Mouse (Mus musculus) lung, postnatal 25 days (tissue): ENCODE data around the gene Tub.

Source experiments
- DNase-seq: peaks from one replicate; pipeline ENCODE4 v3.0.0; 2022; ENCODE audit warnings: low spot score

The Tub gene

DNA sequence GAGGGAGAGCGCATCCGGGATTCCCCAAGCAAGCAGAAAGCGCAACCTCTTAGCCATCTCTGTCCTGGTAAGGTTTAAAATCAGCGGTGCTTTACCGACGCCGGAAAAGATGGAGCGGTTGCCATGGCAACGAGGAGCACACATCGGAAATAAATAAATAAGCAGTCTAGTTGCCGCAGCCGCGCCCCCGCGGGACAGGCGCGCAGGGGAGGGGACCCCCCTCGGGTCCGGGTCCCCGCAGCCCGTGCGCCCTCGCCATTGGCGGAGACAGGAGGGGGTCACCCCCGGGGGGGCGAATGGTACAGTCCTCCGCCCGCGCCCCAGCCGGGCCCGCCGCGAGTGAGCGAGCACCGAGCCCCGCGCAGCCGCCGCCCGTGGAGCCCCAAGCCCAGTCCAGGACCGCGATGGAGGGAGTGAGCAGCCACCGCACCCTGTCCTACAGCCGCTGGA lies at the start of gene Tub:
Tub (plus strand) TSS at position 27 of the 450 bp plus-strand sequence.
- peak; percentile 16 for DNase-seq

DNA sequence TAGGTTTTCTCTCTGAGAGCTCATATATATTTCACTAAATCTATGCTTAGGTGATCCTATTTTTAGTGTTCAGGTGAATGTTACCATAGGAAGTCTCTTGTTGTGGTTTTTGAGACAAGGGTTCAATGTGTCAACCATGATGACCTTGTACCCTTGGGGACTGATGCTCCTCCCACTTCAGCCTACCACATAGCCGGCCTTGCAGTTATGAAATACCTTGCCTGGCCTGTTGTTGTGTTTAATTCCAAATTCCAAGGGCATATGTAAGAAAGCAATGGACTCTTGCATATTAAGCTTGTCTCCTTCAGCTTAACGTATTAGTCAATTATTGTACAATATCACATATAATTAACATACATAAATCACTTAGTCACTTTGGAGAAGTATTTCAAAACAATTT lies 46.2 kb upstream of the Tub start:
- no peak for DNase-seq

DNA sequence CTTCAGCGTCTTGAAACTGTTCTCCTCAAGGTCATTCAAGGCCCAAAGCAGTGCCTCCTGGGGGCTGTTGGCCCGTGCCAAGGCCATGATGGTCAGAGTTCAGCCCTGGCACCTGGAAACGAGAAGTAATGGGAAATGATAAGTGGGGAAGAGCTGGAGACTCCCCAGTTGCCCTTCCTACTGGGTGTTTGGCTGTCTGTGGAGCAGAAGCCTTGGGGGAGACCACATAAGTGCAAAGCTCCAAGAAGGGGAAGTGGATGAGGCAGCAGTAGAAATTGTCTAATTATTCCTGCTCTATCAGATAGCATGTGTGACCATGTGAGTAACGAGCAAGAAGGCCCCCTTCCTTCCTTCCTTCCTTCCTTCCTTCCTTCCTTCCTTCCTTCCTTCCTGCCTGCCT lies 23.1 kb upstream of the Tub start:
- no peak for DNase-seq

DNA sequence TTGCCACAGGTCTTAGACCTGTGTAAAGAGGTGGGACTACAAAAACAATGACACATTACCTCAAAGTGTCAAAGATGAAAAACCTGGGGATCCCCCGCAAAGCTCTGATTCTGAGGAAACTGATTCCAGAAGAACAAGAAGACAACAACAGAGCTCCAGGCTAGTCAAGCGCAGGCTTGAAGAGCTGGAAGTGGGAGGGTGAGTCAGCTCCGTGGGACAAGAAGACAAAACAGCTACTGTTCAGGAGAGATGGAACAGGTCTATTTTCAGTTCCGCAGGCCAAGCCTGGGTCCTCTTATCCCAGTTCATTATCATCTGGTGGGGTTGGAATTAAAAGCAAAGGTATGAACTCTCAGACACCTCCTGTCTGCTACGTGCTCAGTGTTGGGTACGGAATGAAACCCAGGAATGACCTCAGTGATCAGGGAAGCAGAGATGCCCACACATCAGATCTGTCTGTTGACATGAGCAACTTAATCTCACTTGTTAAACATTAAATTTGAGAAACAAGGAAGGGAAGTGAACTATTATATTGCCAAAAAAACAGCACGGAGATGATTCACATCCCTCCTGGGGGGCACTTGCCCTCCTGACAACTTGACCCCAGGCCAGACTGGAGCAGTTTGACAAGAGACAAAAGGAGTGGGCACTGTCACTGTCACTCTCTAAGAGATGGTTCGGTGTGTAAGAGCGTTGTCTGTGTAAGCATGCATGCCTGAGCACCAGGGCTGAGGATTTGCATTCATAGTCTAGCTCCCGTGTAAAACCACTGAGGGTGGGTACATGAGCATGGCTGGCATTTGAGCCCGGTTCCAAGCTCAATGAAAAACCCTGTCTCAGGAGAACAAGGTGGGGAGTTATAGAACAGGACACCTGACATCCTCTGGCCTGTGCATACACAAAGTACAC lies 21.6 kb upstream of the Tub start:
- DNase-seq, result no peak

DNA sequence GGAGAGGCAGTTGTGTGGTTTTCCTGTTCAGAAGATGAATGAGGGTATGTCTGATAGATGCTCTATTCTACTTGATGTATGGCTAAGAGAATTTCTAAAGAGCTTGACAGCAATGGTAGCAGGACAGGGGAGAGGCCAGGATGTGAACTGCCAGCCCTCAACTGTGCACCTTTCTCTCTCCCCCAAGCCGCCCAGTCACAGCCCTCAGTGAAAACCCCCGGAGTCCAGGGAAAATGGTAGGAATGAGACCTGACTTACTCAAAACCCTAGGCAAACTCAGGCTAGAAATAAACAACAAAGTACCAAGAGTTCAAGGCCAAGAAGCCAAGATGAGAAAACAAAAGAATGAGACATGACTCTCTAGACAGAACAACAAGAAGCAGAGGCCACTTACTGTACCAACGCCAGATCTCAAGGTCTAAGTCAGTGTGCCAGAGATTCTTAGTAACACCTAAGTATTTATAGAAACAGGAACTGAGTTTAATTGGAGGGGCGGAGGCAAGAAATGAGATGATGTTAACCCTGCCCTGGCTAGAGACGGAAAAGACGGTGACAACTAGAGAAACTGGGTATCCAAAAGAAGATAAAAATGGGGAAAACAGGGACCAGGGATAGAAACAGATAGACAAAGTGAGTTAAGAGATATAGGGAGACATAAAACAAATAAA lies 20.3 kb upstream of the Tub start, which contains the start of gene Nlrp10:
Nlrp10 (minus strand) TSS at position 453 of the 668 bp plus-strand sequence.
- no peak for DNase-seq

DNA sequence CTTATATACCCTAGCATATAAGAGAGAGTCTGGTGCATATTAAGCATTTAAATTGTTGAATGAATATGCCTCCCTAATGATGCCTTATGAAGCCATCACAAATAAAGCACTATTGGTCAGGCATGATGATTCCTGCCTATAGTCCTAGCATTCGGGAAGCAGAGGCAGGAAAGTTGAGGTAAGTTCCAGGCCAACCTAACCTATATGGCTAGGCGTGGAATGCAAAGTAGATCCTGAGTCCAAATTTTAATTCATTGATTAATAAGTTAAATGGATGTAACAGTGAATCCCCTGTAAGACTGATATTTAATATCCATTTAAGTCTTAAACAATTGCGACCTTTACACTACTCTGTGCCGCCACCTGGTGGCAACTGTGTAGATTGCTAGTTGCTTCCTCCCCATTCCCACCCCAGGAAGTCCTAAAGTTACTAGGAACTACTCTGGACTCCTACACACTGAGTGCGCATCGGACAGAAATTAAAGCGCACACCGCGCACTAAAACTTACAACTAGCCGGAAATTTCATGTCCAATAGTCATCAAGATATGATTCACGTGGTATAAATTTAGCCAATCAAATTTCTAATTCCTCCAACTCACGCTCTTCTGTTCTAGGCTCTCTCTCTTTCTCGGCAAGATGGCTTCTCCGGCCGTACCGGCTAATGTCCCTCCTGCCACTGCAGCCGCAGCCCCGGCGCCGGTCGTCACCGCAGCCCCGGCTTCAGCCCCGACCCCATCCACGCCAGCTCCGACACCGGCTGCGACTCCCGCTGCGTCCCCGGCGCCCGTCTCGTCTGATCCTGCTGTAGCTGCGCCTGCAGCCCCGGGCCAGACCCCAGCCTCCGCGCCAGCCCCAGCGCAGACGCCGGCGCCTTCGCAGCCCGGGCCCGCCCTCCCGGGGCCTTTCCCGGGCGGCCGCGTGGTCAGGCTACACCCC lies 16.1 kb upstream of the Tub start, which contains the start of gene Eif3f:
Eif3f (plus strand) TSS at position 624 of the 938 bp plus-strand sequence.
- DNase-seq, result peak; percentile 97

DNA sequence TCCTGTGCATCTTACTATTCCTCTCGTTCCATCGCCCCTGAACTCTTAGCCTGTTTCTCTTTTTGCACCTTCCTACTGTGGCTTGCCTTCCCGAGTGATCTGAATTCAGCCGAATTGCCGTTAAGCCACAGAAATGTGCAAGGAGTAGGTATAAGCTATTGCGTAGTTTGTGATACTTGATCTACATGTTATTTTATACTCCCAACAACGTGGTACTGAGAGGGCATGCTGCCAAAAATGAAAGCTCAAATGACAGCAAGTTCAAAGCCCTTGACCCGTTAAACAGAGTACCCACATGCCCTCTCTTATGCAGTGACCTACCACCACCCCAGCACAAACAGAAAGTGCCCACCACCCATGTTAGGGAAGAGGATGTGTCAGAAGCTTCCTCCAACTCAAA lies 15.3 kb upstream of the Tub start:
- no peak for DNase-seq

DNA sequence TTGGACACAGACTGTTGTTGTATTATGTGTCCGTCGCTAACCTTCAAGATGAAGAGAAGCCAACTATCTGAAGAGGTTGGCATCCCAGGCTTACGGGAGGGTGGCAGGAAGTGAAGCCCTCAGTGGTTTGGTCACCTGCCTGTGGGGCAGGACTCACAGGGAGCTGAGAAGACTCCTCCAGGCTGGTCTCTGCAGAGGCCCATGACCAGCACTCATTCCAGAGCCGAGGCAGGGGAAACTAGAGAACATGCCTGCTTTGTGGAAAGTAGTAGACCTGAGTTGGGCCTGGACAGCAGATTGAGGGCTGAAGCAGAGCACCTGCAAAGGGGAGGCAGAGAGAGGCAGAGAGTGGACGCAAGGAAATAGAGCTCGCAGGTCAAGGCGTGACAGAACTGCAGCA lies 14.7 kb upstream of the Tub start:
- DNase-seq, result no peak

DNA sequence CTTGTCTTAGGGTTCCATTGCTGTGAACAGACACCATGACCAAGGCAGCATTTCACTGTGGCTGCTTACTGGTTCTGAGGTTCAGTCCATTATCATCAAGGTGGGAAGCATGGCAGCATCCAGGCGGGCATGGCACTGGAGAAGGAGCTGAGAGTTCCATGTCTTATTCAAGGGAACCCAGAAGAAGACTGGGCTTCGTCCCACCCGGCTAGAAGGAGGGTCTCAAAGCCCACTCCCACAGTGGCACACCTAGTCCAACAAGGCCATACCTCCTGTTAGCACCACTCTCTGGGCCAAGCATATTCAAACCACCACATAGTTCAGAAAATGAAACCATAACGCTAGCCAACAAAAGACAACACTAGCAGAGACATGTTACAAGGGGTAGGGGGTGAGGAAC lies 13.5 kb upstream of the Tub start:
- DNase-seq, result no peak

DNA sequence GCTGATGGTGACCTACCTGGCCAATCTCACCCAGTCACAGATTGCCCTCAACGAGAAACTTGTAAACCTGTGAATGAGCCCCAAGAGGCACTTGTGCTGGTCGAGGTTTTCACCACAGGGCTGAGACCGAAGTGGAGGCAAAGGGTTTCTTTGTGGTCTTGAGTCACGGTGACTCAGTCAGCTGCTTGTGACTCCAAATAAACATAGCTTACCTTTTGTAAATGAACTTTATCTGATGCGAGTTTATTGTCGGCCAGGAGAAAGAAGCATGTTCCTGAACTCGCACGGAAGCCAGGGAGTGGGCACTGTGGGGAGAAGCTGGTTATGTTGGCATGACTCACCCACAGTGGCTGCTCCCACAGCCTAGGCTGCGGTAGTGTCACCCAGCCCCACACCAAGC lies 8.7 kb upstream of the Tub start:
- DNase-seq, result no peak

DNA sequence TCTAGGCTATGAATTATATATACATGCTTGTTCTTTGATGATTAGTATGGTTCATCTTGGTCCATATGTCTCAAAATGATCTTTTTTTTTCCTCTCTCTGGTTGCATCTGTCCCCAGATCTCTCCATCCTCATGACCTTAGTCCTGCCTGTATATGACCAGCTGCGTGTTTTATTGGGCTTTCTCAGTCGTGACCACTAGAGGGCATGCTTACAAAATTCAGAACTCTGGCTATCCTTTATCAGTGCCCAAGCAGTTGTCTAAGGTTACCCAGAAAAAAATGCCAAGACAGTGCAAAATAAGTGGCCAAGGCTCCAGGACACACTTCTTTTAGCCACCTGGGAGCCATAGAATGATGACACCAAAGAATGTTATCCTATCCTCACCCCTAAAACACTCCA lies 6.1 kb upstream of the Tub start:
- peak; percentile 36 for DNase-seq

DNA sequence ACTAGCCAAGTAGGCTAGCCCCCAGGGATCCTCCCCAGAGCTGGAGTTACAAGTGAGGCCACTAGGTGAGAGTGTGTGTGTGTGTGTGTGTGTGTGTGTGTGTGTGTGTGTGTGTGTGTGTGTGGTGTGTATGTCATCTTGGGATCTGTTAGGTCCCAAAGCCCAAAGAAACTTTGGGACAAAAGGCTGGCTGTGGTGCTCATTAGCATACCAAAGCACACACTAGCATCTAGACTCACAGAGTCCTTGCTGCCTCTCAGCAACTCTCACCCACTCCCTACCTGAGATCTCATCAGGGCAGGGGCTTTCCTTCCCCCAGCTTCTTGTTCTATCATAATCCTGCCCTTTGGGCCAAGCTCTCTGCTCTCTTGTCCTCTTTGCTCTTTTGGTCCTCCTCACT lies 1.5 kb upstream of the Tub start:
- no peak for DNase-seq

DNA sequence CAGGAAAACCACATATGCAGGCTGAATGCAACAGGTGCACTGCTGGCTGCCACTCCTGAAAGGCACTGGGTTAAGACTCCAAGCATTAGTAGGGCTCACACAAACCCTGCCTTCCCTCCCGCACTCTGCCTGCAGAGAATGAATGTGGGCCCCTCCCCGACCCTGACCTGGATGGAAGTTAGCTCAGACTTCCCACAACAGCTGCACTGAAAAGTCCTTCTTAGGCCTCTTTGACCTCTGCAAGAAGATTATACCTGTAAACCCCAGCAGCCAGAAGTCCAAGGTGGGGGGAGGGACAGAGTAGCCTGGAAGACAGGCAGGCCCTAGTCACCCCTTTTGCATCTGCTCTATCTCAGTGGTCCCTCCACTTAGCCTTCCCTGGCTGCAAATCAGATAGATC lies 837 bp upstream of the Tub start:
- no peak for DNase-seq

DNA sequence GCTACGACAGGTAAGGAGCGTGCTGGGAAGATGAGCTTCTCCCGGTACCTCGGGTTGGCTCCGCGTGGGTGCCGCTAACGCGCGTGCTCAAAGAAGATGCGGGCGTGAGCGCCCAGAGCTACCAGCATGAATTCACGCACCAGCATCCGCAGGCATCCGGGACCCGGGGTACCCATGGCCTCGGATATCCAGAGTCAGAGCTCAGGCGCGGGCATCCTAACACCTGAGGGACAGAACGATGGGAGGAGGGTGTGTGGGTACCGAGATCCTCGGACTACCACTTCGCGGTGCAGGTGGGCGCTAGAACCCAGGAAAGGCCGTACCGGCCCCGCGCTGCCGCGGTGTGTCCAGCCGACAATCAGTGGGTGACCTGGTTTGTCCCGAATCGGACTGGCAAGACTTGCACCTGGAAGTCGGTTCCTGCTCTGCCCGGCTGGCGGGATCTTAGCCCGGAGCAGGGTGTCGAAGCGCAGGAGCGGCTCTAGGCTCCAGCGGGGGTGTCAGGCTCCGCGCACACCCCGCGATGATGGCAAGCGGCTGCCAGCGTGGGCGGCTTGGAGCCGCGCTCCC lies 709 bp downstream of the Tub start:
- no peak for DNase-seq

DNA sequence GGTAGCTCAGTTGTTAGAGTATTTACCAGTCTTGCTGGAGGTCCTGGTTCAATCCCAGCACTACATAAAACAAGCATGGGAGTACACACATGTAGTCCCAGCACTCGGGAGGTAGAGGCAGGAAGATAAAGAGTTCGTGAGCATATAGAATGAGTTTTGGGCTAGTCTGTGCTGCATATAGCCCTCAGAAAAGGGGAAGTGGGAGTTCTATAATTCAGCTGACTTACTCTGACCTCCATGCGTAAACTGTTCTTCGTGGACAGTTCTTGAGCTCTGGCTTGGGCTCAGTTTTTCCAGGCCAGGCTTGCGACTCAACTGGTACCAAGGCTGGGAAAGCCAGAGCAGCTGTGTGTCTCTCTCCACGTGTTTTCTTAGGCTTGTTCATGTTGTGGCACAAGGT lies 2.7 kb downstream of the Tub start:
- no peak for DNase-seq

DNA sequence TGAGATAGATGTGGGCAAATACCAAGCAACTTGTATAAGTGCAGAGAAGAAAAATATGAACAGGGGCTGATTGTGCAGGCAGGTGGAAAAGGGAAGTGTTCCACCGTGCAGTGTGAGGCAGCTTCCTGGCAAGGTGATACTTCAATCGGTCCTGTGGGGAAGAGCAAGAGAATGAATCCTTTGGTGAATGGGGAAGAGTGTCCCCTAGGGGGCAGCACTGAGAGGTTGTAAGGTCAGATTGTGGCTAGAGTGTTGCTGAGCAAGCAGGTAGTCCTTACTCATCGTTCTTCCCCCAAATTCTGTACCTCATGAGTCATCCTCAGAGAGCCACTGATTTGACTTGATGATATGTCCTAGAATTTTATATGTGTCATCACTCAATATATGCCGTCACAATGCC lies 4.0 kb downstream of the Tub start:
- no peak for DNase-seq

DNA sequence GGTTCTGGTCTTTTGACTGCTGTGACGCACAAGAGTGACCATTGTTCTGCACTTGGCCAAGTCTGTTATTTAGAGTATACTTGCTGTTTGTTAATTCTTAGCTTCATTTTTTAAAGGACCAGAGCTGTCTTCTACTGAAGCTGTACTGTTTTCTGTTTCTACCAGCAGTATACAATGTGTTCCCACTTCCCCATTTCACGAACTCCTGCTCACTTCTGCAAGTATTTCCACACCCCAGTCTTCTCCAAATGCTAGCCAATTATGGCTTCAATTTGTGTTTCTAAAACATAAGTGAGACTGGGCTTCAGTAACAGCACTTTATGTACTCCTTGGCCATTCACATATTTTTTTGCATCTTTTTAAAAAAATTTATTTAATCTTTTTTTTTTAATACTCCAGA lies 7.6 kb downstream of the Tub start:
- DNase-seq, result no peak

DNA sequence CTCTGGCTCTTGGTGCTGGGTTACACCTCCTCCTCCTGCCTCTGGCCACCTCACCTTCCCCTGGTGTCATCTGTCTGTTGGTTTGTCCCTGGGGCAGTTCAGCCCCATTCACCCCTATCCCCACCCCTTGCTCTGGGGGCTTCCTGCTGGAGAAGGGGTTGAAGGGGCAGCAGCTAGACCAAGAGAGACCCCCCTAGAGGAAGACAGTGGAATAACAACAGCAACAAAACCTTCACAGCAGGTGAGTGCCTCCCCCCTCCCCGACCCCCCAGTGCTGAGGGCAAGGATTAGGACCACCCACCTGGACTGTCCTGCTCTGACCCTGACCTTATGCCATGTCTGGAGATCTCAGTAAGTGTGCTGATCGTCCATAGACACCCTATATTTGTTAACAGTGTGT lies 15.8 kb downstream of the Tub start:
- no peak for DNase-seq

DNA sequence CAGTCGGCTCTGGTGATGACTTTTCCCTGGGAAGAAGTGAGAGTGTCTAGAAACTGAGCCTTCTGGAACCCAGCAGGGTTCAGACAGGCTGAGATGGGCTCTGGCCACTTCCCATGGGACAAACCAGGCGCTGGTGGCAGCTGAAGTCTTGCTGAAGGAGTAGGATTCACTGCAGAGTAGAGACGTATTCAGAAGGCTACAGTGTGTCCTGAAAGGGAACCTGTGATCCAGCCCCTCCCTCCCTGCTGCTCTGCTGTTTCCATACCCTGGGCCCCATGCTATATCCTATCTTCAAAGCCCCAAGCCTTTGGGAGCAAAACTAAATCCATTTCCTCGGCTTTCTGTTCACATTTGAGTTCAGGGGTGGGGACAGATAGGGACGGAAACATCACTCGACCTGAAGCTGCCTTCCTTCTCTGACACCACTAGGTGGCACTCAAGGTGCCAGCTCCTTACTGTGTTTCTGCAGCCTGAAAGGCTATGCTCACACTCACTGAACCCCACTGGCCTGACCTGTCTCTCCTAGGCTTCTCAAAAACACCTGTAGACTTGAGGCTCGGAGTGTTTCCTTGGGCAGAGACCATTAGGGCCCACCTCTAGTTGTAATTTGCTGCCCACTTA lies 16.7 kb downstream of the Tub start:
- peak; percentile 53 for DNase-seq

DNA sequence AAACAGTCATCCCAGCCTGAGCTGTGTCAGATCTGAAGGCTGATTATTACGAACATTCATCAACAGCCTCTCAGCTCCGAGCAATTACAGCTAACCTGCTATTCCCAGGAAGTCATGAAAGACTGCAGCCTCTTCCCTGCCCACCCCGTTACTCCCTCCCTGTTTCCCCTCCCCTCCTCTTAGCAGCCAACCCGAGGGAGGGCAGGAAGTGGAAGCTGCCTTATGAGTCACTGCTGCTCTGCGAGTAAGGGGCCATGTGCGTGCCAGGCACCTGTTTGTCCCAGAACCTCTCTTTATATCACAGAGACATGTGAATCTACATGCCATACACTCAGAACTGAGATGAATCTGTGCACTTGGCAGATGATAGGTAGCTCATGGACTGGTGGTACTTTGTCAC lies 18.1 kb downstream of the Tub start:
- no peak for DNase-seq

DNA sequence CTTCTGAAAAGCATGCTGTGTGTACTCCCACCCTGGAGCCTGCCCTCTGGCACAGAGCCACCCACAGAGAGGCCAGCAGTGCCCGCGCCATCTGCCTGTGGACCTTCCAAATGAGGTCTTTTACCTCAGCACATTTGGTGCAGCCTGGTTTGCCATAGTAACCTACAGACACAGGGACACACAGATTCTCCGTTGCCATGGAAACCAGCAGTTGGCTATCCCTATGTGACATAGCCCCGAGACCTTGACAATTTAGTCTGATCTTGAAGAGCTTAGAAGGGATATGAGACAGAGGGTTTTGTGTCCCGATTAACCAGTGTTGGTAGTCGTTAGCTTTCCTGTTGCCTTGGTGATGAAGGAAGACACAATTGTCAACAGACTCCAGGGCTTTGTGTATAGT lies 22.1 kb downstream of the Tub start:
- no peak for DNase-seq
